Mouse (Mus musculus): ENCODE data around the gene Frmd4a.

DNA sequence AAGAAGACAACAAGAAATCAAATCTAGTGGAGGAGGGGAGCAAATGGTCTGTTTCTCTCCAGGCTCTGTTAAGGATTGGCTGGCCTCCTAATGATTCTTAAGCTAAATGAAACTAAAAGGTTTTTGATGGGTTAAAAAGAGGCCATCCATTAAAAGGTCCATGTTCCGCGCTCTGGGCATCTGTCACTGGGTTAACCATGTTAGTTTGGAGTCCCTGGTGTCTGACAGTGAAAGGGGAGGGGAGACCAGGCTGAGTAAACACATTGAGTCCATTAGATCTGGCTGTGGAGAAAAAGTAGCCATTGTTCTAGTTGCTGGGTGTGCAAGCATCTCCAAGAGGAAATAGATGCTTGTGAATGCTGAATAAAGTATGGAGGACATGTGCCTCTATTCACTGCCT is 534.3 kb downstream of the Frmd4a start:
- no peak for TF ChIP-seq CTCF (IDR thresholded peaks at IDR 0.05; ENCODE audit: control insufficient read depth, insufficient read depth, low read length)
- no peak for TF ChIP-seq POLR2A (IDR thresholded peaks at IDR 0.05; ENCODE audit: borderline replicate concordance, control insufficient read depth, low read depth, low read length)

Measured in bone marrow, adult 2 months (tissue).